Mouse (Mus musculus) C3H10T1/2 (cell line): Measurements from ENCODE around the gene Hmgcl. TPM values are rescaled to one million over a fixed set of nuclear protein-coding genes. Genes with fewer than 3 reads are reported as not detected.

Source experiments
- polyA plus RNA-seq, 2 experiments: library from polyadenylated mRNA; unstranded; fragments of >200 nt; fragmentation: generic; extraction: Trizol; gene quantifications; one replicate each; pipeline ENCODE4 v1.2.1; 2012; ENCODE audit warnings: missing spikeins in 2 of 2

Hmgcl gene
- 10 to 100 TPM; 19.6 to 44.9 TPM for polyA plus RNA-seq

DNA sequence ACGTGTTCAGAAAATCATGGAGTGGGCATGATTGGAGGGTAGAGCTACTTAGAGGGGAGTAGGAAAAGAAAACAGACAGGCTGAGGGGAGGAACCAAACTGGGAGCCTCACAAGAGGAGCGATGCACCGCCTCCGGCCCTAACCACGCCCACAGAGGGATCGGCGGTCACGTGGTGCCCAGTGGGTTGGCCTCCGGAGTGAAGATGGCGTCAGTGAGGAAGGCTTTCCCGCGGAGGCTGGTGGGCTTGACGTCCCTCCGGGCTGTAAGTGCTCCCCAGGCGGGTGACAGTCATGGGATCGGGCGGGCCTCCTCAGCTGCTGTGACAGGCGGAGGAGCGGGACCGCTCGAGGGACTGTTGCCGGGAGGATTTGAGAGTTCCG is at the start of gene Hmgcl:
TSS of gene Hmgcl (plus strand) at position 171 of the 381 bp plus-strand sequence.

DNA sequence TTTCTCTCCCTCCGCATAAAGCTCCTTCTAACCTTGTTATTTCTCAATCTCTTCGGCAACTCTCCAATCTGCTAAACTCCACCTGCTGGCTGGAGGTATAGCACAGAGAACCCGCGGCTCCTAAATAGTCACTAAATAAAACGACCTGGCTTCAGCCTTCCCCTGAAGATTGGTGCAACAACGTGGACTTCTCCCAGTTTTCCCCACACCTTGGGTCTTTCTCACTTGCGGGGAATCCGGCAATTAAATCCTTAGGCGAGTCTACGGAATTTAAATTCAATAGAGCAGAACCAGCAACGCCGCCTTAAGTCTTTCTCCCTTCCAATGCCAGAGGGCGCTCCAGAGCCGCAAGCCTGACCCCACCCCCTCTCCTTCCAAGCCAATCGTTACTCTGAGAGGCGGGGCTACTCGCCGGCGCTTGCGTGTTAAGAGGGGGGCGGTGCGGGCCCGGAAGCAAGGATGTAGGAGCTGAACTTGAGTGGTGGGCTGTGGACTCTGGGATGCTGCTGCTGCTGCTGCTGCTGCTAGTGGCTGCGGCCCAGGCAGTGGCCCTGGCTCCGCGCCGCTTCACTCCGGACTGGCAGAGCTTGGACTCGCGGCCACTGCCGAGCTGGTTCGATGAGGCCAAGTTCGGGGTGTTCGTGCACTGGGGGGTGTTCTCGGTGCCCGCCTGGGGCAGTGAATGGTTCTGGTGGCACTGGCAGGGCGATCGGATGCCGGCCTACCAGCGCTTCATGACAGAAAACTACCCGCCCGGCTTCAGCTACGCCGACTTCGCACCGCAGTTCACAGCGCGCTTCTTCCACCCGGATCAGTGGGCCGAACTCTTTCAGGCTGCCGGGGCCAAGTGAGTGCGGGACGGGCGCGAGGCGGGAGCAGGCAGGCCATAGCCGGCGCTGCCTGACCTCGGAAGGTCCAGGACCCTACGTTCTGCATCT is 25.7 kb upstream of the Hmgcl start, which contains the start of gene Fuca1:
TSS of gene Fuca1 (plus strand) at position 432 of the 938 bp plus-strand sequence.

DNA sequence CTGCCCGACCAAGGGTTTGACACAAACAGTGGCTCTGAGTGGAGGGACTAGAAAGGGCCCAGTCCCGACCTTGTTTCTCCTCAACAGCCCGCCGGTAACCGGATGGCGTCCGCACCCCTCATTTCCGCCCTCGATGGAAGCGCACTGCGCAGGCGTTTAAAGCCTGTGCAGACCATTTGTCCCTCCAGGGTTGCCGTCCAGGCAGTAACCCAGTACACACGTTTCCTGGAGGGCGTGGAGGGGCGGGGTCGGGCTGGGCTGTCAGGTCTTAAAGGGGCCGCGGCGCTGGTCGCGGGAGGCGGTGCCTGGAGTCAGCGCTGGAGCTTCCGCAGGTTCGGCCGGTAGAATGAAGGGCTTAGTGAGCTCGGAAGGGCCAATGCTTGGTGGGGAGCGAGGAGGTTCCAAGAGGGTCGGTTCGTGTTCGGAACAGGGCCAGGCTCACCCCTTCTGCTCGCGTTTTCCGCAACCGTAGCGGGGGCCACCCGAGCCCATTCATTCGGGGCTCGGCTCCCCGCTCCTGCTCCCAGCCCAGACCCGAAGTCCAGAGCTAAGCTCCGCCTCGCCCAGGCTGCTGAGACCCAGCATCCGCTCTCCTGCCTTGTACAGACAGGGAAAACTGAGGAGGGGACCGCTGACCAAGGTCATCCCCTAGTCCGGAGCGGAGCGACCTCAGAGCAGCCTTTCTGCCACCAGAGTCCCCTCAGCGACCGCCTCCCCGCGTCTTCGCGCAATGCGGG is 17.4 kb downstream of the Hmgcl start, which contains the start of gene Gale:
TSS of gene Gale (plus strand) at position 271 of the 737 bp plus-strand sequence.

DNA sequence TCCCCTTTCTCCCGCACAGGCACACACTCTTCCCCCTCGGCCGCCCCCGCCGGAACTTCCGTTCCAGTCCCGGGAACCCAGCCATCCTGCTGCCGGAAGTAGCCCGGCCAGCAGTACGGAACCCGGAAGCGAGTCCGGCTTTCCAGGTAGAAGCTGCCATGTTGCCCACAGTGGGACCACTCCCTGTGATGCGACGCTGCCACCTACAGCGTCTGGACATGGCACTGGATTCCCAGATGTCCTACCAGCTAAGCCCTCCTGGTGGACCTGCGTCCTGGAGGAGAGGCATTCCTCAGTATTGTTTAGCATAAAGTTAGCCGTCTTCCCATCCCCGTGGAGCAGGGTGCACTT is 26.3 kb downstream of the Hmgcl start, which contains the start of gene Lypla2:
TSS of gene Lypla2 (minus strand) at position 71 of the 351 bp plus-strand sequence.

DNA sequence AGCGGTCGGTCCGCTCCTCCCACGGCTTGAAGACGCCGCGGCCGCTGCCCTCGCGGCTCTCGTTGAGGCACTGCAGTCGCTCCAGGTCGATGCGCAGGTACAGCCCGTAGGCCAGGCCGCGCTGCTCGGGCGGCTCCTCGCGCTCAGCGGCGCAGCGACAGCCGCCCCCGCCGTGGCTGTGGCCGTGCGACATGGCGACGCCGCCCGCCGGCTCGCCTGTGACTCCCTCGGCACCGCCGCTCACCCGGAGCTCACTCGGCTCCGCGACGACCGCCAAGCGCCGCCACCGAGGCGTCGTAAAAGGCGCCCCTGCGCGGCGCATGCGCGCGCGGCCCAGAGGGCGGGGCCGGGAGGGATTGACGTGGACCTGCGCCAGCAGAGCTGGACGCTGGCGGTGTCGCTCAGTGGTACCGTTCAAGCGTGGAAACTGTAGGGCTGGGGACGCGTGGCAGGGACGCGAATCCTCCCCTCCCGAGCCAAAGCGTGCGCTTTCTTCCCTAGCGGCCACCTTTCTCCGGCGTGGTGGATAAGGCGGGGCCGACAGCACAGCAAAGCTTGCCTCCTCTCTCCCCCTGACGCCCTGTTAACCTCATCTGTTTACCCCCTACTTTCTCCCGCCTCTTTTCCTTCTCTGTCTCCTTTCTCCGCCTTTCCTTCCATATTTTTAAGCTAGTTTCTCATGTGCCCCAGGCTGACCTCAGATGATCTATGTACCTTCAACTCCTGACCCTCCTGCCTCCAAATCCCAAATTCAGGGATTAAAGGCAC is 40.9 kb downstream of the Hmgcl start, which contains the start of gene Pithd1:
TSS of gene Pithd1 (minus strand) at position 322 of the 768 bp plus-strand sequence.

Other genes with a start within 250 kb of the Hmgcl start
- not detected for gene Il22ra1, start 218.3 kb upstream of the Hmgcl start, polyA plus RNA-seq
- gene Myom3, start 186.7 kb upstream of the Hmgcl start, polyA plus RNA-seq: under 1 TPM in 1 of 2 experiments, not detected in 1; under 0.01 TPM
- 10 to 100 TPM in 1 of 2 experiments, 1 to 10 TPM in 1; 7.7 to 12.7 TPM for gene Srsf10, start 90.7 kb upstream of the Hmgcl start, polyA plus RNA-seq
- 10 to 100 TPM in 1 of 2 experiments, 1 to 10 TPM in 1; 1.0 to 43.9 TPM for gene Pnrc2, start 72.6 kb upstream of the Hmgcl start, polyA plus RNA-seq
- under 1 TPM in 1 of 2 experiments, not detected in 1; 0.04 TPM for gene Cnr2, start 51.1 kb upstream of the Hmgcl start, polyA plus RNA-seq
- gene Fuca1, start 25.7 kb upstream of the Hmgcl start, polyA plus RNA-seq: 100 to 1,000 TPM in 1 of 2 experiments, 10 to 100 TPM in 1; 74.8 to 183 TPM
- gene Gale, start 17.3 kb downstream of the Hmgcl start, polyA plus RNA-seq: 10 to 100 TPM; 26.2 to 35.1 TPM
- 10 to 100 TPM; 57.3 to 66.3 TPM for gene Lypla2, start 26.2 kb downstream of the Hmgcl start, polyA plus RNA-seq
- 10 to 100 TPM; 25.4 to 35.3 TPM for gene Pithd1, start 40.8 kb downstream of the Hmgcl start, polyA plus RNA-seq
- 10 to 100 TPM in 1 of 2 experiments, 1 to 10 TPM in 1; 3.0 to 16.7 TPM for gene Eloa, start 75.3 kb downstream of the Hmgcl start, polyA plus RNA-seq
- 1,000 to 10,000 TPM; 1,860 to 3,283 TPM for gene Rpl11, start 107.0 kb downstream of the Hmgcl start, polyA plus RNA-seq
- 100 to 1,000 TPM; 104 to 264 TPM for gene Id3, start 197.0 kb downstream of the Hmgcl start, polyA plus RNA-seq
- gene E2f2, start 225.9 kb downstream of the Hmgcl start, polyA plus RNA-seq: 1 to 10 TPM in 1 of 2 experiments, under 1 TPM in 1; 0.73 to 2.0 TPM